Mouse (Mus musculus): ENCODE measurements around the gene Tbc1d13. TPM values are rescaled to one million over a fixed set of nuclear protein-coding genes. Genes with fewer than 3 reads are reported as not detected.
"Not testable (repeated sequence)": the region's sequence is repeated elsewhere in the genome, so short reads cannot be mapped to it uniquely, and the experiment has no call there.

Gene Tbc1d13
- polyA plus RNA-seq, 1 experiment from 2014 or later: 5.4 TPM

- H3K27me3 ChIP-seq (ENCODE audit: control insufficient read depth, insufficient read depth, low read length): no peaks in the 10 kb centered on the region
- H3K4me3 ChIP-seq (replicated peaks; ENCODE audit: low read length): peak overlapping the region; percentile 90
- H3K27ac ChIP-seq (ENCODE audit: low read length): peak overlapping the region; percentile 90; the same call in 1 of the 2 replicates
- peak overlapping the region; percentile 88 for H3K9ac ChIP-seq (ENCODE audit: low read length)
- H3K4me2 ChIP-seq (ENCODE audit: low read depth, low read length): peak overlapping the region; percentile 76
- 62% methylated on average over 10 of the region's 10 CpGs for WGBS
- H3K4me1 ChIP-seq (ENCODE audit: control insufficient read depth, insufficient read depth, low read length): peaks cover 21% of the 10 kb centered on the region
- H3K9me3 ChIP-seq (replicated peaks; ENCODE audit: control insufficient read depth, low read length): no peaks in the 10 kb centered on the region
- no peak for ATAC-seq (ENCODE audit: insufficient read depth, low FRiP score)
- no peaks in the 10 kb centered on the region for H3K36me3 ChIP-seq (ENCODE audit: control insufficient read depth, insufficient read depth, low read length)
Observed at GRCm38 (mm10) chr2:30134928-30135620, 1.5 kb downstream of the Tbc1d13 start.

- no peak overlapping the region for H3K27ac ChIP-seq (ENCODE audit: low read length)
- H3K4me1 ChIP-seq (ENCODE audit: control insufficient read depth, insufficient read depth, low read length): peaks cover 21% of the 10 kb centered on the region
- no peaks in the 10 kb centered on the region for H3K27me3 ChIP-seq (ENCODE audit: control insufficient read depth, insufficient read depth, low read length)
- 72% methylated on average over 10 of the region's 10 CpGs for WGBS
- ATAC-seq (ENCODE audit: insufficient read depth, low FRiP score): no peak
- H3K4me2 ChIP-seq (ENCODE audit: low read depth, low read length): no peak overlapping the region
- H3K36me3 ChIP-seq (ENCODE audit: control insufficient read depth, insufficient read depth, low read length): 0 out of 2 replicates have a peak, but pooled peaks cover 3% of the 10 kb centered on the region
- H3K9ac ChIP-seq (ENCODE audit: low read length): no peak overlapping the region
- no peaks in the 10 kb centered on the region for H3K9me3 ChIP-seq (replicated peaks; ENCODE audit: control insufficient read depth, low read length)
- no peak overlapping the region for H3K4me3 ChIP-seq (replicated peaks; ENCODE audit: low read length)
Observed at GRCm38 (mm10) chr2:30136458-30136857, 2.9 kb downstream of the Tbc1d13 start.

GRCm38 (mm10) chr2:30140021-30140420, 6.5 kb downstream of the Tbc1d13 start:
- not testable (repeated sequence) for H3K36me3 ChIP-seq (ENCODE audit: control insufficient read depth, insufficient read depth, low read length); H3K4me2 ChIP-seq (ENCODE audit: low read depth, low read length); H3K27ac ChIP-seq (ENCODE audit: low read length); H3K4me3 ChIP-seq (replicated peaks; ENCODE audit: low read length); H3K9ac ChIP-seq (ENCODE audit: low read length); H3K4me1 ChIP-seq (ENCODE audit: control insufficient read depth, insufficient read depth, low read length); H3K9me3 ChIP-seq (replicated peaks; ENCODE audit: control insufficient read depth, low read length); ATAC-seq (ENCODE audit: insufficient read depth, low FRiP score); H3K27me3 ChIP-seq (ENCODE audit: control insufficient read depth, insufficient read depth, low read length)
- WGBS: 96% methylated on average over 4 of the region's 4 CpGs

- Histone ChIP-seq H3K27me3 (ENCODE audit: control insufficient read depth, insufficient read depth, low read length) (no peaks in the 10 kb centered on the region), H3K9ac (ENCODE audit: low read length) (no peak overlapping the region), H3K4me3 (replicated peaks; ENCODE audit: low read length) (no peak overlapping the region), H3K27ac (ENCODE audit: low read length) (no peak overlapping the region), H3K4me1 (ENCODE audit: control insufficient read depth, insufficient read depth, low read length) (no peaks in the 10 kb centered on the region), H3K36me3 (ENCODE audit: control insufficient read depth, insufficient read depth, low read length) (0 out of 2 replicates have a peak, but pooled peaks cover 7% of the 10 kb centered on the region), H3K4me2 (ENCODE audit: low read depth, low read length) (no peak overlapping the region), H3K9me3 (replicated peaks; ENCODE audit: control insufficient read depth, low read length) (no peaks in the 10 kb centered on the region)
- no peak for ATAC-seq (ENCODE audit: insufficient read depth, low FRiP score)
- 94% methylated on average over 4 of the region's 4 CpGs for WGBS
Observed at GRCm38 (mm10) chr2:30144436-30144835, 10.9 kb downstream of the Tbc1d13 start.

- H3K9me3 ChIP-seq (replicated peaks; ENCODE audit: control insufficient read depth, low read length): no peaks in the 10 kb centered on the region
- H3K36me3 ChIP-seq (ENCODE audit: control insufficient read depth, insufficient read depth, low read length): peaks cover 5% of the 10 kb centered on the region
- H3K4me1 ChIP-seq (ENCODE audit: control insufficient read depth, insufficient read depth, low read length): no peaks in the 10 kb centered on the region
- H3K27ac ChIP-seq (ENCODE audit: low read length): no peak overlapping the region
- no peak for ATAC-seq (ENCODE audit: insufficient read depth, low FRiP score)
- H3K27me3 ChIP-seq (ENCODE audit: control insufficient read depth, insufficient read depth, low read length): no peaks in the 10 kb centered on the region
- H3K4me3 ChIP-seq (replicated peaks; ENCODE audit: low read length): no peak overlapping the region
- 82% methylated on average over 4 of the region's 4 CpGs for WGBS
- H3K9ac ChIP-seq (ENCODE audit: low read length): no peak overlapping the region
- H3K4me2 ChIP-seq (ENCODE audit: low read depth, low read length): no peak overlapping the region
Observed at GRCm38 (mm10) chr2:30147466-30147865, 13.9 kb downstream of the Tbc1d13 start.

GRCm38 (mm10) chr2:30151840-30152239, 18.3 kb downstream of the Tbc1d13 start:
- Histone ChIP-seq H3K4me3 (replicated peaks; ENCODE audit: low read length) (no peak overlapping the region), H3K27ac (ENCODE audit: low read length) (no peak overlapping the region), H3K9ac (ENCODE audit: low read length) (no peak overlapping the region), H3K27me3 (ENCODE audit: control insufficient read depth, insufficient read depth, low read length) (no peaks in the 10 kb centered on the region), H3K9me3 (replicated peaks; ENCODE audit: control insufficient read depth, low read length) (no peaks in the 10 kb centered on the region), H3K4me2 (ENCODE audit: low read depth, low read length) (no peak overlapping the region), H3K4me1 (ENCODE audit: control insufficient read depth, insufficient read depth, low read length) (no peaks in the 10 kb centered on the region), H3K36me3 (ENCODE audit: control insufficient read depth, insufficient read depth, low read length) (peaks cover 5% of the 10 kb centered on the region)
- 78% methylated on average over 11 of the region's 11 CpGs for WGBS
- ATAC-seq (ENCODE audit: insufficient read depth, low FRiP score): no peak

GRCm38 (mm10) chr2:30152616-30153015, 19.1 kb downstream of the Tbc1d13 start:
- no peak overlapping the region for H3K4me2 ChIP-seq (ENCODE audit: low read depth, low read length)
- no peak overlapping the region for H3K9ac ChIP-seq (ENCODE audit: low read length)
- no peak for ATAC-seq (ENCODE audit: insufficient read depth, low FRiP score)
- no peak overlapping the region for H3K4me3 ChIP-seq (replicated peaks; ENCODE audit: low read length)
- peaks cover 5% of the 10 kb centered on the region for H3K36me3 ChIP-seq (ENCODE audit: control insufficient read depth, insufficient read depth, low read length)
- H3K9me3 ChIP-seq (replicated peaks; ENCODE audit: control insufficient read depth, low read length): no peaks in the 10 kb centered on the region
- no peaks in the 10 kb centered on the region for H3K4me1 ChIP-seq (ENCODE audit: control insufficient read depth, insufficient read depth, low read length)
- no peak overlapping the region for H3K27ac ChIP-seq (ENCODE audit: low read length)
- H3K27me3 ChIP-seq (ENCODE audit: control insufficient read depth, insufficient read depth, low read length): no peaks in the 10 kb centered on the region
- WGBS: 77% methylated on average over 8 of the region's 8 CpGs

- H3K27ac ChIP-seq (ENCODE audit: low read length); H3K4me3 ChIP-seq (replicated peaks; ENCODE audit: low read length); H3K4me2 ChIP-seq (ENCODE audit: low read depth, low read length); H3K9ac ChIP-seq (ENCODE audit: low read length); ATAC-seq (ENCODE audit: insufficient read depth, low FRiP score); H3K27me3 ChIP-seq (ENCODE audit: control insufficient read depth, insufficient read depth, low read length); H3K36me3 ChIP-seq (ENCODE audit: control insufficient read depth, insufficient read depth, low read length); H3K9me3 ChIP-seq (replicated peaks; ENCODE audit: control insufficient read depth, low read length); H3K4me1 ChIP-seq (ENCODE audit: control insufficient read depth, insufficient read depth, low read length): not testable (repeated sequence)
- 84% methylated on average over 8 of the region's 10 CpGs for WGBS
Observed at GRCm38 (mm10) chr2:30159871-30160270, 26.3 kb downstream of the Tbc1d13 start.

- no peak overlapping the region for H3K9ac ChIP-seq (ENCODE audit: low read length)
- ATAC-seq (ENCODE audit: insufficient read depth, low FRiP score): no peak
- H3K4me2 ChIP-seq (ENCODE audit: low read depth, low read length): no peak overlapping the region
- H3K27me3 ChIP-seq (ENCODE audit: control insufficient read depth, insufficient read depth, low read length): no peaks in the 10 kb centered on the region
- no peak overlapping the region for H3K27ac ChIP-seq (ENCODE audit: low read length)
- H3K4me1 ChIP-seq (ENCODE audit: control insufficient read depth, insufficient read depth, low read length): no peaks in the 10 kb centered on the region
- H3K9me3 ChIP-seq (replicated peaks; ENCODE audit: control insufficient read depth, low read length): peaks cover 10% of the 10 kb centered on the region
- H3K4me3 ChIP-seq (replicated peaks; ENCODE audit: low read length): no peak overlapping the region
- no peaks in the 10 kb centered on the region for H3K36me3 ChIP-seq (ENCODE audit: control insufficient read depth, insufficient read depth, low read length)
Observed at GRCm38 (mm10) chr2:30161809-30162208, 28.3 kb downstream of the Tbc1d13 start.

Data from stomach, embryonic 16.5 days (tissue).